Mouse (Mus musculus) MEL (cell line): ENCODE measurements around the gene Jup. TPM values are rescaled to one million over a fixed set of nuclear protein-coding genes. Genes with fewer than 3 reads are reported as not detected.
"Not testable (repeated sequence)": the region's sequence is repeated elsewhere in the genome, so short reads cannot be mapped to it uniquely, and the experiment has no call there.

Experiments
- DNase-seq: peaks from one replicate; pipeline ENCODE4 v3.0.0; 2011; ENCODE audit warnings: low read depth, low spot score
- H3K27ac ChIP-seq: 2 replicates; pipeline ENCODE4 v1.5.1; 2012; ENCODE audit warnings: low read depth, mild to moderate bottlenecking, control low read depth, low read length, moderate library complexity; ENCODE audit not compliant: control insufficient read depth
- H3K27me3 ChIP-seq, 2 experiments: fragments of 150-350 bp in 1 of 2; sonication (generic) in 1 of 2; 2 replicates each; pipeline ENCODE4 v1.6.1; 2012; ENCODE audit warnings: low read length in 2 of 2, mild to moderate bottlenecking in 2 of 2, improper control_type of control experiment in 1 of 2, moderate library complexity in 1 of 2; ENCODE audit not compliant: insufficient read depth in 2 of 2, control insufficient read depth in 1 of 2
- H3K36me3 ChIP-seq, 2 experiments: 2 replicates each; pipeline ENCODE4 v1.6.1; 2012 to 2014; ENCODE audit warnings: low read length in 2 of 2, improper control_type of control experiment in 1 of 2, inconsistent platforms in 1 of 2, mild to moderate bottlenecking in 1 of 2; ENCODE audit not compliant: insufficient read depth in 2 of 2, control insufficient read depth in 1 of 2
- H3K4me1 ChIP-seq, 2 experiments: fragments of 150-350 bp in 1 of 2; sonication (generic) in 1 of 2; 2 replicates each; pipeline ENCODE4 v1.6.1; 2012; ENCODE audit warnings: low read length in 2 of 2, improper control_type of control experiment in 1 of 2, mild to moderate bottlenecking in 1 of 2; ENCODE audit not compliant: insufficient read depth in 2 of 2, control insufficient read depth in 1 of 2
- H3K4me3 ChIP-seq, 2 experiments: fragments of 150-350 bp in 1 of 2; sonication (generic) in 1 of 2; 2 replicates each; pipeline ENCODE4 v1.5.1; 2012; ENCODE audit warnings: low read depth in 2 of 2, low read length in 2 of 2, mild to moderate bottlenecking in 2 of 2, moderate library complexity in 2 of 2, control low read depth in 1 of 2, improper control_type of control experiment in 1 of 2; ENCODE audit not compliant: control insufficient read depth in 1 of 2, insufficient read depth in 1 of 2
- H3K79me2 ChIP-seq: 2 replicates; pipeline ENCODE4 v1.6.1; 2012; ENCODE audit warnings: mild to moderate bottlenecking, low read length, moderate library complexity; ENCODE audit not compliant: control insufficient read depth, poor library complexity, insufficient read depth
- H3K9ac ChIP-seq: 2 replicates; pipeline ENCODE4 v1.6.1; 2012; ENCODE audit warnings: low read depth, mild to moderate bottlenecking, control low read depth, low read length, moderate library complexity; ENCODE audit not compliant: control insufficient read depth, poor library complexity, severe bottlenecking
- H3K9me3 ChIP-seq: fragments of 150-350 bp; sonication (generic); replicated peaks from 2 replicates; pipeline ENCODE4 v1.6.1; 2012; ENCODE audit warnings: mild to moderate bottlenecking, low read length, improper control_type of control experiment, moderate library complexity; ENCODE audit not compliant: insufficient read depth
- CHD1 ChIP-seq: IDR thresholded peaks from 2 replicates; pipeline ENCODE4 v1.6.1; 2012; ENCODE audit warnings: low read depth, mild to moderate bottlenecking, inconsistent platforms, low read length, improper control_type of control experiment
- ETS1 ChIP-seq: IDR thresholded peaks from 2 replicates; pipeline ENCODE4 v1.6.1; 2012; ENCODE audit warnings: low read depth, mild to moderate bottlenecking, inconsistent platforms, low read length, improper control_type of control experiment, moderate library complexity
- JUND ChIP-seq: IDR thresholded peaks from 2 replicates; pipeline ENCODE4 v1.6.1; 2011; ENCODE audit warnings: low read depth, mild to moderate bottlenecking, improper control_type of control experiment, low read length
- MAZ ChIP-seq: IDR thresholded peaks from 2 replicates; pipeline ENCODE4 v1.6.1; 2012; ENCODE audit warnings: low read depth, mild to moderate bottlenecking, inconsistent platforms, low read length, improper control_type of control experiment
- RAD21 ChIP-seq: IDR thresholded peaks from 2 replicates; pipeline ENCODE4 v1.6.1; 2011; ENCODE audit warnings: mild to moderate bottlenecking, low read depth, low read length, improper control_type of control experiment
- RCOR1 ChIP-seq: IDR thresholded peaks from 2 replicates; pipeline ENCODE4 v1.6.1; 2012; ENCODE audit warnings: low read depth, mild to moderate bottlenecking, inconsistent platforms, low read length, improper control_type of control experiment
- TAL1 ChIP-seq: IDR thresholded peaks from 2 replicates; pipeline ENCODE4 v1.6.1; 2012; ENCODE audit warnings: mild to moderate bottlenecking, inconsistent platforms, low read length, moderate library complexity, mixed read lengths
- USF1 ChIP-seq: IDR thresholded peaks from 2 replicates; pipeline ENCODE4 v1.6.1; 2014; ENCODE audit warnings: low read depth, mild to moderate bottlenecking, inconsistent platforms, low read length, improper control_type of control experiment, moderate library complexity
- ZNF384 ChIP-seq: IDR thresholded peaks from 2 replicates; pipeline ENCODE4 v1.6.1; 2012; ENCODE audit warnings: low read depth, mild to moderate bottlenecking, inconsistent platforms, low read length, improper control_type of control experiment
- polyA plus RNA-seq, 2 experiments: library from polyadenylated mRNA; stranded (reverse) in 1 of 2; unstranded in 1 of 2; fragments of >175 nt in 1 of 2; fragments of >200 nt in 1 of 2; gene quantifications; 2 replicates each; pipeline versions ENCODE4 v1.2.1 to v1.2.4; 2012; ENCODE audit warnings: low replicate concordance in 2 of 2, low read depth in 1 of 2; ENCODE audit not compliant: insufficient read length in 2 of 2, insufficient read depth in 1 of 2, missing spikeins in 1 of 2
- total RNA-seq: library from RNA; depleted of rRNA; stranded (reverse); fragments of 300-350 nt; gene quantifications from 2 replicates; pipeline ENCODE4 v1.2.3, GENCODE M21; 2012

Gene Jup
- total and polyA plus RNA-seq, 3 experiments = 1.0 to 8.5 TPM; not detected in 1

DNA sequence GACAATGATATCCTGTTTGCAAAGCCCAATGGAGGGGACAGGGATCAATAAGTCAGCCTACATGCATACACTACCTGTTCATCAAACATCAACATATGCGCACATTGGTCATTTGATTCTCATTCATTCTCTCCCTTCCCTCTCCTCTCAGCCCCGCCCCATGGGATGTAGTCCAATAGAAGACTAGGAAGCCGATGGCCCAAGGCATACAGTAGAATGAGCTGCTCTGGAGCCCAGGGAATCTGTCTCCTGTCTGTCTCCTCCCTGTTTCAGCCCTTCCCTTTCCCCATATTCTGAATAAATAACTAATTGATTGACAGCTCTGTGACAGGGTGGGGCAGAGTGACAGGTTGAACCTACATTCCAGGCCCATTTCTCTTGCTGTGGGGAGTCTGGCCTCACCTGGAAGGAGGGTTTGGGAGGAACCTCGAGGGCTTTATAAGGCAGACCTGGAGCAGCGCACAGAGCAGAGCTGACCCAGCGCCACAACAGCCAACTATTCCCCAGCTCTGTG, 63.6 kb downstream of the Jup start, which contains the start of gene Gast:
Gene Gast, plus strand, starts transcription at position 464 of the 514 bp plus-strand sequence.
- no peaks in the 10 kb centered on the region for H3K4me1 ChIP-seq
- no peaks in the 10 kb centered on the region for H3K79me2 ChIP-seq
- H3K9ac ChIP-seq = no peak within 1 kb of the TSS
- peaks cover 1 to 6% of the 10 kb centered on the region in 2 experiments for H3K27me3 ChIP-seq
- H3K27ac ChIP-seq = no peak within 1 kb of the TSS
- no peak for DNase-seq
- TF ChIP-seq RCOR1 = no peak
- TF ChIP-seq MAZ = no peak
- TF ChIP-seq USF1 = no peak
- TF ChIP-seq JUND = no peak
- TF ChIP-seq TAL1 = no peak
- H3K4me3 ChIP-seq = no peak within 1 kb of the TSS
- no peaks in the 10 kb centered on the region for H3K36me3 ChIP-seq
- no peaks in the 10 kb centered on the region for H3K9me3 ChIP-seq

DNA sequence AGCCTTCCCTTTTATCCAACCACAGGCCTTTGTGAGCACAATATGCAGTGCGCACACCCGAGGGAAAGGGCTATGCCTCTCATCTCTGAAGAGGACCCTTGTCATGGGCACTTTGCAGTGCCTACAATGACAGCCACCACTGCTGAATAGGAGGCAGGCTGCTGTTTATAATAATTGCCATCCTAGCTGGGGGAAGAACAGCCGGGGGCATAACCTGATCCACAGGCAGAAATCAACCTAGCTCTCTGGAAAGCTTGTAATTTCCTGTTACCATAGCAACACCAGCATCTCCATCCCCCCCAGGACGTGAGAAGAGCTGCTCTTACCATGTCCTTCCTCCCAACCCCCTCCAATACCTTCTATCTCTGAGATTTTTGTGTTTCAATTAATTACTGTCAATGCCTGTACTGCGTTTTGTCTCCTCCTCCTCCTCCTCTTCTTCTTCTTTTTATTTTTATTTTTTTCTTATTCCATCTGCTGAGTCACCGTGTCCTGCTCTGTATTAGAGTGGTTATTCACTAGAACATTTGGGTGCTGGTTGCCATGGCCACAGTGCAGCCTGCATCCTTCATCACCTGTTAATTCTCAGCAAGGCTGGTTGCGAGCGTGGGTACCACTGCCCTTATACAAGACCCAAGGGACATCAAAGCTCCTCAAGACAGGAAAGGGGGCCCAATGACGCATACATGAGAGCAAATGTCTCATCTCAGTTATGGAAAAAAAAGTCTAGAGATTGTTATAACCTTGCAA, 64.6 kb downstream of the Jup start:
- Histone ChIP-seq H3K27ac (no peak overlapping the region), H3K27me3 (peaks cover 1 to 4% of the 10 kb centered on the region in 2 experiments), H3K79me2 (no peaks in the 10 kb centered on the region), H3K4me3 (no peak overlapping the region), H3K4me1 (no peaks in the 10 kb centered on the region), H3K9me3 (no peaks in the 10 kb centered on the region), H3K36me3 (no peaks in the 10 kb centered on the region), H3K9ac (no peak overlapping the region)
- TF ChIP-seq ETS1 = no peak
- no peak for TF ChIP-seq CHD1
- no peak for TF ChIP-seq RAD21
- no peak for TF ChIP-seq JUND
- no peak for DNase-seq

DNA sequence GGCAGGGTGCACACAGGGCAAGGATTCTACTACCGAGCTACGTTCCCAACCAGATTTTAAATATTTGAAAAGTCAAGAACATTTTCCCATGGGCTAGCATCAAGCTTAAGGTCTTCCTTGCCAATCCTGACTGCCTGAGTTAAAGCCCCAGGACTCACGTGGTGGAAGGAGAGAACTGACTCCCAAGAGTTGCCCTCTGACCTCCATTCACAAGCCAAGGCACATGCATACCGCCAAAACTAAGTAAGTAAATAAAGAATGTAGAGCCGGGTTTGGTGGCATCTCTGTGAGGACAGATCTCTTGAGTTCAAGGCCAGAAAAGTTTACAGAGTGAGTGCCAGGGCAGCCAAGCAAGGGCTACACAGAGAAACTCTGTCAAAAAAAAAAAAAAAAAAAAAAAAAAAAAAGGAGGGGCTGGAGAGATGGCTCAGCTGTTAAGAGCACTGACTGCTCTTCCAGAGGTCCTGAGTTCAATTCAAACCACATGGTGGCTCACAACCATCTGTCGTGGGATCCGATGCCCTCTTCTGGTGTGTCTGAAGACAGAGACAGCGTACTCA, 66.7 kb downstream of the Jup start:
- not testable (repeated sequence) for H3K4me1 ChIP-seq, H3K4me3 ChIP-seq, H3K79me2 ChIP-seq, H3K9me3 ChIP-seq
- TF ChIP-seq ZNF384 = peak; percentile 68
- TF ChIP-seq, all 39 proteins: peak for 1; not testable (repeated sequence) for 38
- not testable (repeated sequence) for H3K27me3 ChIP-seq, DNase-seq, H3K27ac ChIP-seq, H3K9ac ChIP-seq, H3K36me3 ChIP-seq
